Mouse (Mus musculus): Measurements from ENCODE around the gene Fank1. TPM values are rescaled to one million over a fixed set of nuclear protein-coding genes. Genes with fewer than 3 reads are reported as not detected.
A peak's percentile ranks its signal among the peaks of the same experiment; 100 is the strongest.

Fank1 gene
- 1 to 10 TPM; 2.3 to 2.7 TPM for total RNA-seq (2021)
- long read RNA-seq, experiment 1, partial matches to known transcripts: 0 of 4 reads
- long read RNA-seq, experiment 1, other reads (novel, unspliced or antisense): 1 of 4 reads
- long read RNA-seq, experiment 2, partial matches to known transcripts: 0 of 7 reads
- long read RNA-seq, experiment 2, other reads (novel, unspliced or antisense): 5 of 7 reads

DNA sequence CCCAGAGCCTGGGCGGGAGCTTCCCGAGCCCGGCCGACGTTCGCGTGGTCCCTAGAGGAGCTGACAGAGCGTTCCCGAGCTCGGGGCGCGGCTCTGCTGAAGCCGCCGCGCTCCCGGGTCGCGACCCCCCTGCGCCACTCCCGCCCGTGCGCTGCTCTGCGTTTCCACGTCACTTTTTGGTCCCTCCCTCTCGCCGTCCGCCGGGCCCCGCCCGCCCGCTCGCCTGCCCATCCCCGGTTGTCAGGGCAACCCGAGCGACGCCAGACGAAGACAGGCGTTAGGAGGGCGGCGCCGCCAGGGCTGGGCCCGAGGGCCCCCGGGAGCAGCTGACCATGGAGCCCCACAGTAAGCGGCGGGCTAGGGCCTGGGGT, at the start of gene Fank1:
Gene Fank1, plus strand, starts transcription at position 236 of the 371 bp plus-strand sequence.
- DNase-seq (ENCODE audit: low spot score in 2 of 2): peak; percentile 79 to 81

DNA sequence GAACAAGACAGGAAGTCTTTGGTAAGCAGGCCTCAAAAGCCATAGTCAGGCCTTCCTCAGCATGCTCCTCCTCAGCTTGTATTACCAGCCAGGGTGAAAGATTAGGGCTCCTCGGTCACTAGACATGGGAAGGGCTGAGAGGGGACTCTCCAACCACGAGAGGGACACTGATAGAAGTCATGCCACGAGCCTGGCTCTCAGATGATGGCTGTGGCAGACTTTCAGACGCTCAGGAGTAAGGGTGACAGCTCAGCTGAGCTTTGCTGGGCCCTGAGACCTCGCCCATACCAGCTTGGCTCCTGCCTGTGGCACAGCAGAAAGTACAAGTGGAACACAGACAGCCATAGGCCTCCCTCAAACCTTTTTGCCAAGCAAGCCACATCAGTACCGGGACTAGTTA, 49.6 kb upstream of the Fank1 start:
- no peak for DNase-seq (ENCODE audit: low spot score in 2 of 2)

DNA sequence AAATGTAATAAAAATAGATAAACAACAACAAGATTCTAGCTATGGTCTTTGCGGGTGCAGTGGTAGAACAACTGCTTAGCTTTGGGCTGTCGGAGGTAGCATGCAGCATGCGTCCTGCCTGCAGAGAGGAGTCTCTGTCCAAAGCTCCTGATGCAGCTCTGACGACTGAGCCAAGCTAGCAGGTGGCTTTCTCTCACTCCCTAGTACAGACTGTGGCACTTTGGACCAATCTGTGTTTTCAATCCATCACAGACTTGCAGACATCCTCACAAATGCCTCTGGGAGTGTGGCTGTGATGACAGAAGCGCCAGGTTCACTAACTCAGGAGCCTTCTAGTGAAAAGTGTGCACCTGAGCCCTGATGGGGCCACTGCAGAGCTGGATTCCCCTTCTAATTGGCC, 47.3 kb upstream of the Fank1 start:
- DNase-seq (ENCODE audit: low spot score in 2 of 2): peak in 1 of 2 experiments; percentile 60

DNA sequence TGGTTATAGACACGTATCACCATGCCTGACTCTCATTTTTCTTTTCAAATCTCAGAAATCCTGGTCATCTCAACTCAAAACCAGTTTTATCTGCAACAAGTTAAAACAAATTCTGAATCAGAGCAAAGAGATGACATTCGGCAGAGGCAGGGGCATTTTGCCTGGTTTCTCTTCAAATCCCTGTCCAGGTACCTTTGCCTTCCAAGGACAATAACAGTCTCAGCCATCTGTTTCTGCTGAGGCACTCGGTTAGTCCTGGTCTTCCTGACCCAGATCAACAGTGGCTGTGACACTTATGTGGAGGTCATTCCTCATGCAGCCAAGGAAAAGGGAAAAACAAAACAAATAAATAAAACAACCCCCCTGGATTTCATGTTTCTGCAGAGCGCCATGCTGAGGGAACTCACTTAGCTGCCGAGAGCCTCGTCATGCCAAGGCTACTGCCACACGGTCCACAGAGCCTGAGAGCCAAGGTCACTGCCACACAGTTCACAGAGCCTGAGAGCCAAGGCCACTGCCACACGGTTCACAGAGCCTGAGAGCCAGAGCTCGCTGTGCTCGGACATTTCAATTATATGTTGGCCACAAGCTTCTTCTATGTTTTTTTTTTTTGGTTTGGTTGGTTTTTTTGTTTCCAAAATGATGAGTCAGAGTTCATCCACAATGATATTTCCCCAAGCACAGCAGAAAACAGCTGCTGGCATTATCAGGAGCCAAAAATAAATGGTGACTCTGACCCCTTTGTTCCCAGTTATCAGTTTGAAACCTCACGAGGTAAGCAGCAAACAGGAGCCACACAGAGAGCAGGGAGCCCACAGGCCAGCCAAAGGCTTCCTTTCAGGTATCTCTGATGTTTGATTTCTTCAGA, 46.1 kb upstream of the Fank1 start:
- DNase-seq (ENCODE audit: low spot score in 2 of 2): no peak

DNA sequence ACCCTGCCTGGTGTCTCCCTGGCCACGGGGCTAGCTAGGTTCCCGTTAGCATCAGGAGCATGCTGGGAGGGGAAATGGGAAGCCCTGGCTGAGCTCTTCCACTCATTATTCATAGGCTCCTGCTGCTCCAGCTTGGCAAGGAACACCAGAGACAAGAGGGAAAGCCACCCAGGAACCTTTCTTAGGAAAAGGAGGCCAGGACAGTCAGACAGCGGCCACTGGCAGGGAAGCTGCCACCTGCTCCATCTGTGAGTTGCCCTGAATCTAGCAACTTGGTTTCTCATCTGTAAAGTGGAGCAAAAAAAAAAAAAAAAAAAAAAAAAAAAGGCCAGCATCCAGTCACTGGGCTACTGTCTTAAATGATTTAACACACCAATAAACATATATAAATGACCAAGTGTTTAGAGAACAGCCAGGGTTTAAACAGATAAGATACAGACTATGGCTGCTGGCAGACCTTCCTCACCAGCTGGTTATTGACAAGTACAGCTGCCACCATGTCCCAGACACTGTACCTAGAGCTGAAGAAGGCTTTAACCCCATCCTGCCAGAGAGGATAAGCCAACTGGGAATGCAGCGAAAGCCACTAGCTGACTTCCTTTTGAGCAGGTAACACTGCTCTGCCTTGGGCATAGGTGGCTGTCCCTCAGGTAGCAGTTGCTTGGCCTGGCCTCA, 44.6 kb upstream of the Fank1 start:
- DNase-seq (ENCODE audit: low spot score in 2 of 2): peak in 1 of 2 experiments; percentile 43

DNA sequence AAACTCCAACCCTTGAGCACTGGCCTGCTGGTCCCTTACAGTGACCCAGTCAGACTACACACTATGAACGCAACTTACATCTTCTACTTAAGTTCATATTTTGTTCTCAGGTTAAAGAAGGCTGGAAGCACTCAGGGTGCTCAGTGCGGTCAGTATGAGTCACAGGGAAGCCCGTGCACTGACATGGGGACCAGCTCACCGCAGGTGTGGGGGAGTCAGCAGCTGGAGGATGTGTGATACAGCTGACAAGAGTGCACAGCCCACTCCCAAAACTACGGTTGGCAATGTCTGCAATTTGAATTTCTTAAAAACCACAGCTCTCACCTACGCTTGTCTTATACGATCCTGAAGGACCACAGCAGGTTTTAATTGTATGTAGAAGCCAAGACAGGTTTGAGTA, 36.1 kb upstream of the Fank1 start:
- no peak for DNase-seq (ENCODE audit: low spot score in 2 of 2)

DNA sequence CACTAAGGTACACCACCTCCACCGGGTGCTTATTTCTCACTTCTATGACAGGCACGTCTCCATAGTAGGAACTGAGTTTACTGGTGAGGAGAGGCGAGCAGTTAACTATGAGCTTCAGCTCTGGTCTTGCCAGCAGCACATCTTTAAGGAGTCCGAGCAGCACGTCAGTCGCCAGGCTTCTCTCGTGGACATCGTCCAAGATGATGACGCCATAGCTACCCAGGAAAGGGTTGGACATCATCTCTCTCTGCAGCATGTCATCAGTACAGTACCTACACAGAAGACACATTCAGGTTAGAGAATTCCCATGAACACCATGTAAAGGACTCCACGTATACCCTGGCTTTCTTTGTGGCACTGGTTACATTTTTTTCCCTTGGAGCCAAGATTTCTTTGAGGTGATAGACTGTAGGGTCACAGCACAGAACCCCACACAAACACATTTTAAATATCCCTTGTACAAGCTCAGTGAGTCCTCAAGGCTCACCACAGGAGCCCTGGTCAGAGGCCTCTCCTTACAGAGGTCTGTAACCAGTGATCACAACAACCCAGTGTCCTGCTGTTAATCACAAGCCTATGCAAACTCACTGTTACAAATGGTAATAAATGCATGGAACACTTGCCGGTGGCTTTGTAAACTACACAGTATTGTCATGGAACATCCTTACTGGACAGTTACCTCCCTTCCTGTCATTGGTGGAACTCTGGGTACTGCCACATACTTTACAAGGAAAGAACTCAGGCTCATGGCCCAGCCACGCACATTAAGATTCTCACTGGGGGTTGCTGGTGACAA, 33.9 kb upstream of the Fank1 start:
- DNase-seq (ENCODE audit: low spot score in 2 of 2): no peak

DNA sequence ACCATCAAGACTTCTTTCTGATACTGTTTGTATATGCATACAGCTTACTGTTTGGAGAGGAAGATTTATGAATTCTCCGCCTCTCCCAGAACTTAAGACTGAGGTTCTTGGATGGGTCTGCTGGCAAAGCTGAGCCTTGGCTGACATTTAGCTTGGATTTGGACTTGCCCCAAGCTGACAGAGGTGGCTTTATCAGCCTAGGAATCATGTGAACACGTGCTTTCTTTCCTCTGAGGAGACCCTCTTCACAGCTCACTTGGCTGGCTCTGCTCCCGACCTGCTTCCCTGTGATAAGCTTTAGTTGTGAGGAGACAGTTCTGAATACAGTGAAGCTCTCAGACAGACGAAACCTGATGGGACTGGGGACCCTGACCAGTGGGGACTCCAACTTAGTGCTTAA, 33.0 kb upstream of the Fank1 start:
- DNase-seq (ENCODE audit: low spot score in 2 of 2): no peak

DNA sequence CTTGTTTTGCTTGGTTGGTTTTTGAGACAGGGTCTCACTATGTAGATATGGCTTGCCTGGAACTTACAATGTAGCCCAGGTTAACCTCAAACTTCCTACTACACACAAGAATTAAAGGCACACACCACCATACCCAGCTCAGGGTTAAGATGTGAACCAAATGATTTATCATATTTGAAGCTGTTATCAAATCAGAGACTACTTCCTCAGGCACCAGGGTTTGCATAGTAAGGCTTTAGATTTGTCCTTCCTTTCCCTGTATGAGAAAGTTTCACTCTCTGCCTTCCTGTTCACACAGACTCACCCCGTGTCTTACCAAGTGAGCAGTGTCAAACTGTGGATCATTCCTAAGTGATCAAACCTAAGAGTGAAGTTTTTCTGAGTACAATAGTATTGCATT, 32.5 kb upstream of the Fank1 start:
- DNase-seq (ENCODE audit: low spot score in 2 of 2): no peak

DNA sequence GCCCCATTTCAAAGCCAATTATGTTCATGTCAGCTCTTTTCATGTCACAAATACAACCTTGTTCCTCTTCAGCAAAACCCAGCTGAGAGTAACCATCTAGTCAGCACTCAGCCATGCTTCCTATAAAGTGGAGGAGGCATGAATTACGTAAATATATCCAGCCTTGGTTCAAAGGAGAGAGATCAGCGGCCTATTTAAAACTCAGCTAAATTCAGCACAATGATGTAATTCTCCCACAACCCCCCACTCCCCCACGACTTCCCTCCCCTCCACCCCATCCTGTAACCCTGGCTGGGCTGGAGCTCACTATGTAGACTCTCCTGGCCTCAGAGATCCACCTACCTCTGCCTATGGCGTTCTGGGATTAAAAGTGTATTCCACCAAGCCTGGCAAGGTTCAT, 32.0 kb upstream of the Fank1 start:
- DNase-seq (ENCODE audit: low spot score in 2 of 2): no peak

DNA sequence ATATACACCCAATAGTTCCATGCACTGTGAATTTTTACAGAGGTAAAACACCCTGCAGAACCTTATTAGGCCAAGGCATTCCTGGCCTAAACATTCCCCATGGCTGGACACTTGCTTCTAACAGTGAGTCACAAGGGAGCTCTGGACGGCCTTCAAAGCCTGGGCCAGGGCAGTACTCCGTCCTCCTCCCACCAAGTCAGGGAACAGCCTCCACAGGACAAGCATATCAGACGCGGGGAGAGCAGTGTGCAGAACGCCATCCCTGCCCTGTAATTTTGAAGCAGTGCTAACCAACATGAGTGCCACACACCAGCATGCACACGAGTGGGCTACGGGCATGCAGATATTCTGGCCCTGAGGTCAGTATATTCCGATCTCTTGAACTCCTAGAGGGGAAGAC, 29.3 kb upstream of the Fank1 start:
- DNase-seq (ENCODE audit: low spot score in 2 of 2): no peak

DNA sequence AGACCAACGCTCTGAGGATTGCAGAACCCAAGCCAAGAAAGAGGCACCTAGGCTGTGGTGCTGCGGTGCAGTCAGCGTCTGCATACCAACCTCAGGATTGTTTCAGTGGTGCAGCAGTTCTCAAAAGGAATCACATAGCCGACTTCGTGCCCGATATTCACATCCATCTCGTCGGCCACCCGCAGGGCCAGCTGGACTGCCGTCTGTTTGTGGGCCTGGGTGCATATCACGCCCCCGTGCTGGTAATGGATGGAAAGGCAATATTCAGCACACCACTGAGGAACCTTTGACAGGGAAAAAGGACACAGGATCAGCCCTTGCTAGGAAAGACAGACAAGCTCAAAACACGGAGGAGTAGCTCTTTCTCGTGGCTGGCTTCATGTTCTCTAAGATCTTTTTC, 27.9 kb upstream of the Fank1 start:
- DNase-seq (ENCODE audit: low spot score in 2 of 2): no peak

DNA sequence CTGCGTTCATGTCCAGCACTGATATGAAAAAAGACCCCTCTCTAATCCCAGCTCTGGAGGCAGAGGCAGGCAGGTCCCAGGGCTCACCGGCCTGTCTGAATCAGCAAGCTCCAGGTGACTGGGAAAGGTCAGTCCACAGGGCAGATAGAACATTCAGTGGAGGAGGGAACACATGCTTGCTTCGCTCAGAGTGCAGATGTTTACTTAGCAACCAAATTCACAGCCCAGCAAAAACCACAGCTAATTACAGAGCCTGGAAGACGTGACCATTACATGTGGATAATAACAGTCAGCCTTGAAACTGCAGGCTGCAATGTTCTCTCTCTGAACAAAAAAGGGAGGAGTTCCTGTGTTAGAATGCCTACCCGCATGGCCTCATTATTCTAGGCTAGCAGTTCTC, 26.0 kb upstream of the Fank1 start:
- DNase-seq (ENCODE audit: low spot score in 2 of 2): no peak

DNA sequence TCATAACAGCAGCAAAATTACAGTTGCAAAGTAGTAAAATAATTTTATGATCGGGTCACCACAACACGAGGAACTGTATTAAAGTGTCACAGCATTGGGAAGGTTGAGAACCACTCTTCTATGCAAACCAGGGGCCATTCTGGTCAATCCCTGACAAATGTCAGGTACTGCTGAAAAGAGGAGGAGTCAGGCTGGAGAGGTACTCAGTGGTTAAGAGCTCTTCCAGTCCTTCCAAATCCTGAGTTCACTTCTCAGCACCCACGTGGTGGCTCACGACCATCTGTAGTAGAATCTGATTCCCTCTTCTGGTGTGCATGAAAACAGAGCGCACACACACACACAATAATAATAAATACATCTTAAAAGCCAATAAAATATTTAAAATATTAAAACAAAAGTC, 25.5 kb upstream of the Fank1 start:
- no peak for DNase-seq (ENCODE audit: low spot score in 2 of 2)

DNA sequence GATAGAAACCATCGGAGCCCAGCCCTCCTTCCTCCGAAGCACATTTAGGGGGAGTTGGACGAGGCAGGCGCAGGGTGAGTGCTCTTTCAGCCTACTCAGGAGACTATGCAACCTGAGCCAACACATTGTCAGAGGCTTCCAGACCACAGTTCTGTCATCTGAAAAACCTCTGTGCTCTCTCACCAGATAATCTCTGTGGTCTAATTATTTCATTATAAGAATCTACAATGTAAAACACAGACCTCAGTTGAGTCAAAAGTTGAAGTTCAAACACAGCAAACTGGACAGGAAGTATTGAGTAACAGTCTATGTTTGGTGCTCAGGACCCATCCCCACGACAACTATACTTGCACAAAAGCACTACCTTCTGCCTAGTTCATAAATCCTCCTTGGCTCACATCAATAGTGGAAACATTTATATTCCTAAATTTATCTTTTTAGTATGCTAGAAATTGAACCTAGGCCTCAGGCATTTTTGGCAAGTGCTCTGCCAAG, 18.7 kb upstream of the Fank1 start:
- DNase-seq (ENCODE audit: low spot score in 2 of 2): no peak

DNA sequence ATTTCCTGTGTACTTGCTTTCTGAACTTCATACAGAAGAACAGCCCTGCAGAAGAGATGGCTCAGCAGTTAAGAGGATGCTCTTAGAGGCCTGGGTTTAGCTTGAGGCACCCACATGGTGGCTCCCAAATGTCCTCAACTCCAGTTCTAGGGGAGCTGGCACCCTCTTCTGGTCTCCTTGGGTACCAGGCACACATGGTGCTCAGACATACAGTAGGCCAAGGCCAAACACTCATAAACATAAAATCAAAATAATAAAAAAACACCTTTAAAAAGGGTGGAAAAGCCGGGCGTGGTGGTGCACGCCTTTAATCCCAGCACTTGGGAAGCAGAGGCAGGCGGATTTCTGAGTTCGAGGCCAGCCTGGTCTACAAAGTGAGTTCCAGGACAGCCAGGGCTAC, 17.9 kb upstream of the Fank1 start:
- no peak for DNase-seq (ENCODE audit: low spot score in 2 of 2)

DNA sequence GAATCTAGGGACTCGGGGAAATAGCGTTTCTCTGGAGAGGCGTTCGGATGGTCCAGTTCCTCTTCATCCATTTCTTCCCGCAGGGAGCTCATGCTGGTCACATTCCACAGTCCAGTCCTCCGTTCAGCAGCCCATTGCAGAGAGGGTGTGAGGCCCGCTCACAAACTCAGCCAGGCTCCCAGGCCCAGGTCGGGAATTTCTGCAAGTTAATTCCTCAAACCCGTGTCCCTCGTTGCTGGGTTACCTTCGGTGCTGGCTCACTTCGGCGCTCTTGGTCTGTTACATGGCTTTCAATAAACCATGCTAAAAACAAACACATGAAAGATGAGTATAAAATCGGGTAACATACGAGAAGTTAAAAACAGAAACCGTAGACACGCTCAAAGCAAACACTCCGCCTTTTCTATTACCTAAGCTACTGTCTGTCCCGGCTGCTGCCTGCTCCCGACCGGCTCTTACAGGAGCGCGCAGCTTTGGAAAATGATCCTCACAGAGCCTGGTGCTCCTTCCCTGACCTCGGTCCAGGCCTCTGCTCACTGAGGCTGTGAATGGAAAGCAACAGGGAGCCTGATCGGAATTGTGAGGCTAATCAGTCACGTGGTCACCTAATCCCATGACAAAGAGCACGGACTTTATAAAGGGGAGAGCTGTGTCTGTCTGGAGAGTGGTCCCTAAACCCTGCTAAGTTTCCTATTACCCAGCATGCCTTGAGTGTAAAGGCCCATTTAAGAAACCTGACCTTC, 16.9 kb upstream of the Fank1 start:
- DNase-seq (ENCODE audit: low spot score in 2 of 2): peak in 1 of 2 experiments; percentile 43

DNA sequence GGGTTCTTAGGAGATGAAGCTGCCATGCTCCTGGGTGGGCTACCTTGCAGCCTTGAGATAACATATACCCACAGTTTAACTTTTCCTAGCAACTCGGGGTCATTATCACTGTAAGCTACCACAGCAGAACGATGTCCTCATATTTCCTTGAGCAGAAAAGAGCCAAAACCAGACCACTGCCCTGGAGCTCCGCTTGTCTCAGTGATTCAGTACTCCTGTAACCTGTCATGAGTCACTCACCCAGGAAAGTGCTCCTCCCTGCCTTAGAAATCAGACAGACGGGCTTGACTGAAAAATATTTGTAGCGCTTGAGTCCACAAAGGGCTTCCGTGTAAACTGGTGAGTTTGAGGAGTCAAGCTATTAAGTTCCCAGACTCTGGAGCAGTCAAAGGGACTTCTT, 14.0 kb upstream of the Fank1 start:
- DNase-seq (ENCODE audit: low spot score in 2 of 2): no peak

DNA sequence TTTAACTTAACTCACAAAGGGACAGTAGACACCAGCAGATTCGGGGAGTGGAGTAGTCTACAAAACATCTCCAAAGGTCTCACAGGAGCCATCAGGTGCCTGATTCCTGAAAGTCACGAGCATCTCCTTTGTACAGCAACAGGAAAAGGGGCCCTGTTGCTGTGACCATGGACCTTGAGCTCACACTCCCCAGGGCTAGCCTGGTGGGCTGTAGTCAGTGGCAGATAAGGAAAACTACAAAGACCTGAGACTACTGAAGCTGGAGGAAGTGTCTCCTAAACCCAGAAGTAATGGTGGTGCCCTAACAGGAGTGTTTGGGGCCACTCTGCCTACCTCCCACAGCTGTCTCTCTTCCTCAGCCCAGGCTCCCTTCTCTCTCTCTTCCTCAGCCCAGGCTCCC, 12.2 kb upstream of the Fank1 start:
- DNase-seq (ENCODE audit: low spot score in 2 of 2): no peak

DNA sequence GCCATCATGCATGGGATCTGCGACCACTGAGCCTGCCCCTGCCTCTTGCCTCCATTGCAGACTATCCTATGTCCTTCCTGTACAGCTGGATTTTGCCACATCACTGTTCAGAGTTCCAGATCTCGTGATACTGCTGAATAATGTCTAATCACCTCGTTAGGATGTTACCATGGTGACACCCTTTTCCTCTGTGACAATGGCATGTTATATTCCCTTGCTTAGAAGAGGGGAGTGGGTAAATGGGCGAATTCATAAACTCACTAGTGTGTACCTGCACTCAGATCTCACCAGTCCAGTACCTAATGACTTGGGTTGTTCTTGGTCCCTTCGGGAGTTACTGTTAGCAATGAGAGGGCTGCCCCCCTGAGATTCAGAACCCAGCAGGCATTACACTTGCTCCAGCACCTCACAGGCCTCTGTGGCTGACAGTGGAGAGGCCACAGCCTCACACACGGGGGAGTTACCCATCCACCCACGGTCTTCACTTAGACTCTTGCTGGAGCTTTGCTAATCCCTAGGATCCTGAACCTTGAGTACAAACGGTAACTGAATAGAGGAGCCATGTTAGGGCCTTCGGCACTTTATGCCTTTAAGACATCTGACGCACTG, 11.3 kb upstream of the Fank1 start:
- no peak for DNase-seq (ENCODE audit: low spot score in 2 of 2)

Measured in layer of hippocampus, postnatal 14 days (tissue).